Mouse (Mus musculus): ENCODE measurements around the gene Taar7f. TPM values are rescaled to one million over a fixed set of nuclear protein-coding genes. Genes with fewer than 3 reads are reported as not detected.
"Not testable (repeated sequence)": the region's sequence is repeated elsewhere in the genome, so short reads cannot be mapped to it uniquely, and the experiment has no call there.

Gene Taar7f
- polyA plus RNA-seq, 1 experiment: not detected

DNA sequence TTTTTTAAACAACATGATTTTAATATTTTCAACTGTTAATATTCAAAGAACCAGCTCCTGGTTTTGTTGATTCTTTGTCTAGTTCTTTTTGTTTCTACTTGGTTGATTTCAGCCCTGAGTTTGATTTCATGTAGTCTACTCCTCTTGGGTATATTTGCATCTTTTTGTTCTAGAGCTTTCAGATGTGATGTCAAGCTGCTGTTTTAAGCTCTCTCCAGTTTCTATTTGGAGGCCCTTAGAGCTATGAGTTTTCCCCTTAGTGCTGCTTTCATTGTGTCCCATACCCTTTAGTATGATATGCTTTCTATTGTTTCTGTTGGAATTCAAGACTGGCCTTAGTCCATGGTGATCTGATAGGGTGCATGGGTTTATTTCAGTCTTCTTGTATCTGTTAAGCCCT is 18.0 kb upstream of the Taar7f start:
- Histone ChIP-seq H3K79me2 (ENCODE audit: control insufficient read depth, insufficient read depth) (no peaks in the 10 kb centered on the region), H3K79me3 (ENCODE audit: low read depth) (no peaks in the 10 kb centered on the region), H3K36me3 (ENCODE audit: control insufficient read depth, insufficient read depth) (no peaks in the 10 kb centered on the region), H3ac (ENCODE audit: control insufficient read depth, insufficient read length, low read depth) (no peak overlapping the region), H3K27me3 (ENCODE audit: control insufficient read depth, insufficient read depth, insufficient read length) (no peaks in the 10 kb centered on the region), H3K4me3 (ENCODE audit: insufficient read depth, poor library complexity, severe bottlenecking) (no peak overlapping the region)
- TF ChIP-seq MYOG (IDR thresholded peaks at IDR 0.05; ENCODE audit: control insufficient read depth, extremely low read depth, insufficient read length): no peak

- H3ac ChIP-seq (ENCODE audit: control insufficient read depth, insufficient read length, low read depth): no peak within 1 kb of the TSS
- H3K79me2 ChIP-seq (ENCODE audit: control insufficient read depth, insufficient read depth): no peaks in the 10 kb centered on the region
- no peaks in the 10 kb centered on the region for H3K36me3 ChIP-seq (ENCODE audit: control insufficient read depth, insufficient read depth)
- no peaks in the 10 kb centered on the region for H3K27me3 ChIP-seq (ENCODE audit: control insufficient read depth, insufficient read depth, insufficient read length)
- no peak within 1 kb of the TSS for H3K4me3 ChIP-seq (ENCODE audit: insufficient read depth, poor library complexity, severe bottlenecking)
- no peaks in the 10 kb centered on the region for H3K79me3 ChIP-seq (ENCODE audit: low read depth)
- TF ChIP-seq MYOG (IDR thresholded peaks at IDR 0.05; ENCODE audit: control insufficient read depth, extremely low read depth, insufficient read length) (no peak), CEBPB (IDR thresholded peaks at IDR 0.05; ENCODE audit: low read depth) (no peak), FOSL1 (IDR thresholded peaks at IDR 0.05; ENCODE audit: insufficient read depth, low read length, poor library complexity, severe bottlenecking) (no peak), MAX (IDR thresholded peaks at IDR 0.05) (no peak), MYOD1 (IDR thresholded peaks at IDR 0.05; ENCODE audit: control insufficient read depth, insufficient read length, low read depth) (no peak), CTCF (IDR thresholded peaks at IDR 0.05; ENCODE audit: control insufficient read depth, insufficient read depth, insufficient read length) (no peak), USF1 (IDR thresholded peaks at IDR 0.05; ENCODE audit: low read depth) (no peak)
Measured at GRCm38 (mm10) chr10:24037314-24037713, 12.0 kb upstream of the Taar7f start, which contains the start of gene Taar7e. Gene Taar7e (plus strand): TSS chr10:24037614.

DNA sequence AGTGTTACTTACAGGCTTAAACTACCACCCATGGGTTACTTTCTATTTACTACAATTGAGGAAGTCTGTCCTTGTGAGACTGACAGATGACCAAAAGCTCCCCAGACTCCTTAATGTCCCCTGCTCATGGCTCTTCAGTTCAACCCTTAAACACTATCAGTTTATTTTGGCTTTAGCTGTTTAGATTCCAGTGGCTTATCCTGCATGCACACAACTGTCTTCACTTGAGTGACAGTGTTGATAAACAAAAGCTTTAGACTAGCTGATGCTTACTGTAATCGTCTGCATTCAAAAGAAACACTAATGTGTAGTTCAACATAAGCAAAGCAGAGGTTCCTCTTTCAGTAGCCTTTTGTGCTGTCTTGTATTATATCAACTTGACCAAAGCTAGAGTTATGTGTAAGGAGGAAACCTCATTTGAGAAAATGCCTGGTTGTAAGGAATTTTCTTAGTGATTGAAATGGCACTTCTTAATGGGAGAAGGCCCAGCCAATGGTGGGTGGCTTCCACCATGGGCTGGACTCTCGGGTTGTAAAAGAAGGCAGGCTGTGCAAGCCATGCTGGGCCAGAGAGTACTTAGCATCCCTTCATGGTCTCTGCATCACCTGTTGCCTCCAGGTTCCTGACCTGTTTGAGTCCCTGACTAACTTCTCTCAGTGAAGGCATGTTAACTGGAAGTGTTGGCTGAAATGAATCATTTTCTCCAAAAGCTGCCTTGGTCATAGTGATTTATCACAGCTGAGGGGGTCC is 9.0 kb upstream of the Taar7f start:
- H3K79me3 ChIP-seq (ENCODE audit: low read depth): no peaks in the 10 kb centered on the region
- TF ChIP-seq MYOD1 (IDR thresholded peaks at IDR 0.05; ENCODE audit: control insufficient read depth, insufficient read length, low read depth) (no peak), CTCF (IDR thresholded peaks at IDR 0.05; ENCODE audit: control insufficient read depth, insufficient read depth, insufficient read length) (no peak), USF1 (IDR thresholded peaks at IDR 0.05; ENCODE audit: low read depth) (no peak), CEBPB (IDR thresholded peaks at IDR 0.05; ENCODE audit: low read depth) (no peak), FOSL1 (IDR thresholded peaks at IDR 0.05; ENCODE audit: insufficient read depth, low read length, poor library complexity, severe bottlenecking) (no peak), MAX (IDR thresholded peaks at IDR 0.05) (no peak), MYOG (IDR thresholded peaks at IDR 0.05; ENCODE audit: control insufficient read depth, extremely low read depth, insufficient read length) (no peak)
- H3K36me3 ChIP-seq (ENCODE audit: control insufficient read depth, insufficient read depth): no peaks in the 10 kb centered on the region
- H3K27me3 ChIP-seq (ENCODE audit: control insufficient read depth, insufficient read depth, insufficient read length): no peaks in the 10 kb centered on the region
- H3K79me2 ChIP-seq (ENCODE audit: control insufficient read depth, insufficient read depth): no peaks in the 10 kb centered on the region
- no peak overlapping the region for H3ac ChIP-seq (ENCODE audit: control insufficient read depth, insufficient read length, low read depth)
- no peak overlapping the region for H3K4me3 ChIP-seq (ENCODE audit: insufficient read depth, poor library complexity, severe bottlenecking)

DNA sequence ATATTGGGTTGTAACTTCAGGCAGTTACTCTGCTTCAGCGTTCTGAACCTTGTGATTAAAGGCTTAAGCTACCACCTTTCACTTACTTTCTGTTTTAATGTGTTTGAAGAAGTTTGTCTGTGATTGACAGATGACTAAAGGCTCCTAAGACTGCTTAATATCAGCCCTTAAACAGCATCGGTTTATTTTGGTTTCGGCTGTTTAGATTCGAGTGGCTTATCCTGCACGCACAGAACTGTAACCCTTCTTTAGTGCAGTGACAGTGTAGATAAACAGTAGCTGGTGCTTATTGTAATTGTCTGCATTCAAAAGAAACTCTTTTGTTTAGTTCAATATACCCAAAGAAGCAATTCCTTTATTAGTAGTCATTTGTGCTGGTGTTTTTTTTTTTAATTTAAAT is 2.7 kb downstream of the Taar7f start:
- Histone ChIP-seq H3K79me3 (ENCODE audit: low read depth) (no peaks in the 10 kb centered on the region), H3K4me3 (ENCODE audit: insufficient read depth, poor library complexity, severe bottlenecking) (no peak overlapping the region), H3ac (ENCODE audit: control insufficient read depth, insufficient read length, low read depth) (no peak overlapping the region), H3K36me3 (ENCODE audit: control insufficient read depth, insufficient read depth) (no peaks in the 10 kb centered on the region), H3K79me2 (ENCODE audit: control insufficient read depth, insufficient read depth) (no peaks in the 10 kb centered on the region), H3K27me3 (ENCODE audit: control insufficient read depth, insufficient read depth, insufficient read length) (peaks cover 4% of the 10 kb centered on the region)
- TF ChIP-seq MAX (IDR thresholded peaks at IDR 0.05) (no peak), MYOD1 (IDR thresholded peaks at IDR 0.05; ENCODE audit: control insufficient read depth, insufficient read length, low read depth) (no peak), FOSL1 (IDR thresholded peaks at IDR 0.05; ENCODE audit: insufficient read depth, low read length, poor library complexity, severe bottlenecking) (no peak), CTCF (IDR thresholded peaks at IDR 0.05; ENCODE audit: control insufficient read depth, insufficient read depth, insufficient read length) (no peak), CEBPB (IDR thresholded peaks at IDR 0.05; ENCODE audit: low read depth) (no peak), USF1 (IDR thresholded peaks at IDR 0.05; ENCODE audit: low read depth) (no peak), MYOG (IDR thresholded peaks at IDR 0.05; ENCODE audit: control insufficient read depth, extremely low read depth, insufficient read length) (no peak)

DNA sequence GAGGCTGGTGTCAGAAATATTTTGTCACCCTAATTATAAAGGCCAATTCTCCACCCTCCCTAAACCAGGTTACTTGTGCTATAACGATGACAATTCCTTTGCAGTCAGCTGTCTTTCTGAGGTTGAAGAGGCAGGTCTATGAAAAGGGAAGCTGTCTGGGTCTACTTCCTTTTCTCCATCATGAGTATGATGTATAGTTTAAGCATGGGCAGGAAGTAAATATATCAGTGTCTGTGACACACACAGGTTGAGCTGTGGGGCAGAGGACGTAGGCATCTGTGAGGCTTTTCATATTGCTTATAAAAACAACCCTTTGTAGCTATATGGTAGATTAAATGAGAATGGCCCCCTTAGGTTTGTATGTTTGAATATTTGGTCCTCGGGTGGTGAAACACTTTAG is 9.7 kb downstream of the Taar7f start:
- Histone ChIP-seq H3K79me3 (ENCODE audit: low read depth) (no peaks in the 10 kb centered on the region), H3K4me3 (ENCODE audit: insufficient read depth, poor library complexity, severe bottlenecking) (no peak overlapping the region), H3K36me3 (ENCODE audit: control insufficient read depth, insufficient read depth) (no peaks in the 10 kb centered on the region), H3K79me2 (ENCODE audit: control insufficient read depth, insufficient read depth) (no peaks in the 10 kb centered on the region), H3K27me3 (ENCODE audit: control insufficient read depth, insufficient read depth, insufficient read length) (peaks cover 4% of the 10 kb centered on the region), H3ac (ENCODE audit: control insufficient read depth, insufficient read length, low read depth) (no peak overlapping the region)
- no peak for TF ChIP-seq FOSL1 (IDR thresholded peaks at IDR 0.05; ENCODE audit: insufficient read depth, low read length, poor library complexity, severe bottlenecking)
- TF ChIP-seq MYOG (IDR thresholded peaks at IDR 0.05; ENCODE audit: control insufficient read depth, extremely low read depth, insufficient read length): no peak

DNA sequence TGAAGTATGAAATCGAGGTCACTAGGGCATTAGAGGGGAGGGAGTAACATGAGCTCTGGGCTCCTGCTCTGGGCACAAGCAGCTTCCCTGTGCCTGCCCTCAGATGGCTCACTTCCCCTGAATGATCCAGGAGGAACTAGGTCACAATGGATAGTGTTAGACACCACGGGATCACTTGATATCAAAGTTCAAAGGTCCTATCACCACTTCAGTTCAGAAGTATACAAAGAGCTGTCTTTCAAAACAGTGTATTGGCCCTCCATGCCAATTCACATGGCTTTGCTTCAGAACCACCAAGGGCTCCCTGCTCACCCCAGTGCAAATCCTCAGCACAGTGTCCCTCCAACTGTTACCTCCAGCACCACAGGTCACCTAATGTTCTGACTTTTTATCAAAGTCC is 25.4 kb downstream of the Taar7f start:
- H3K36me3 ChIP-seq (ENCODE audit: control insufficient read depth, insufficient read depth); H3K4me3 ChIP-seq (ENCODE audit: insufficient read depth, poor library complexity, severe bottlenecking); H3K79me3 ChIP-seq (ENCODE audit: low read depth); H3K27me3 ChIP-seq (ENCODE audit: control insufficient read depth, insufficient read depth, insufficient read length); H3ac ChIP-seq (ENCODE audit: control insufficient read depth, insufficient read length, low read depth); H3K79me2 ChIP-seq (ENCODE audit: control insufficient read depth, insufficient read depth): not testable (repeated sequence)

DNA sequence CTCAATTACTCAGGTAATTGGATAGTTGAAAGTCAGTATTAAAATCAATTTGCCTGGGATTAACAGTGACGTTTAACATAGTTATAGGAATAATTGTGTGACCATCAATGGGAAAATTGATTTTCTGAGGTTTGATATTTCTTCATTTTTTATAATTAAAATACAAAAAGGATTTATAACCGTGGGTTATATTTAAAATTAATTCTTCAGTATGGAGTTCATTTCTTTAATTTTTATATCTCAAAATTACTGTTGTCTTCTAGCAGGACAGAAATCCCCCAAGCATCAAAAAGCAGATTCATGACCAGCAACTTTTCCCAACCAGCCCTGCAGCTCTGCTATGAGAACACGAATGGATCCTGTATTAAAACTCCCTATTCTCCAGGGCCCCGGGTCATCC is 26.9 kb downstream of the Taar7f start, which contains the start of gene Taar8a:
Taar8a (plus strand) TSS at position 301 of the 400 bp plus-strand sequence.
- not testable (repeated sequence) for H3K79me2 ChIP-seq (ENCODE audit: control insufficient read depth, insufficient read depth); H3ac ChIP-seq (ENCODE audit: control insufficient read depth, insufficient read length, low read depth); H3K27me3 ChIP-seq (ENCODE audit: control insufficient read depth, insufficient read depth, insufficient read length); H3K36me3 ChIP-seq (ENCODE audit: control insufficient read depth, insufficient read depth); H3K4me3 ChIP-seq (ENCODE audit: insufficient read depth, poor library complexity, severe bottlenecking); H3K79me3 ChIP-seq (ENCODE audit: low read depth)

Measured in C2C12 (cell line).